Mouse (Mus musculus): ENCODE measurements at regions not wholly inside any gene's neighbourhood (a gene's known extent, or its start where the extent isn't known, plus 50 kb on each side); places are given as distances from the start of the nearest gene placed in this dataset.

GRCm38 (mm10) chr9:63843431-63843830 lies 85.6 kb upstream of the Smad3 start:
- Histone ChIP-seq H3K36me3 (ENCODE audit: insufficient read depth, low read length) (no peaks in the 10 kb centered on the region), H3K4me1 (replicated peaks; ENCODE audit: low read depth, low read length) (peaks cover 14% of the 10 kb centered on the region), H3K9me3 (ENCODE audit: low read length) (no peaks in the 10 kb centered on the region), H3K27me3 (ENCODE audit: insufficient read depth, low read length) (peaks cover 19% of the 10 kb centered on the region), H3K4me3 (replicated peaks; ENCODE audit: low read length) (no peak overlapping the region)
- TF ChIP-seq CTCF (conservative IDR thresholded peaks at IDR 0.05; ENCODE audit: low read length), result no peak
- TF ChIP-seq NANOG (IDR thresholded peaks at IDR 0.05; ENCODE audit: borderline replicate concordance, low read length), result no peak
- TF ChIP-seq POU5F1 (IDR thresholded peaks at IDR 0.05; ENCODE audit: borderline replicate concordance, low read length), result no peak

DNA sequence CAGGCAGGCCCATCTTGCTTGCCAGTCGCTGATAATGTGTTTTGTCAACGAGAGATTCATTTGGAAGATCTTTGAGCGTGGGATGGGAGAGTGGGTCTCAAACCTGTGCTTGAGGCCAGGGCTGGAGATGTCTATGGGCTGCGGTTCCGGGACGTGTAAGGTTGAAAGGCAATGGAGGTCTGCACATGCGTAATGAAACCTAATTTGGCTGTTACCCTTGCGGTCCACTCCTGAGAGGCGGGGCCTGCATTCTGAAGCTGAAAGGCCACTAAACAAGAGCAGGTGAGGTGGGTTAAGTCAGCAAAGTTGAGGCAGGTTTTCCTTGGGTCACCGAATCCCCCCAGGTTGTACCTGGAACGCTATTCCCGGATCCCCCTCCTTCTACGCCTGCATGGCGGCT lies 83.3 kb upstream of the Smad3 start:
- Histone ChIP-seq H3K27me3 (ENCODE audit: insufficient read depth, low read length) (peaks cover 22% of the 10 kb centered on the region), H3K36me3 (ENCODE audit: insufficient read depth, low read length) (no peaks in the 10 kb centered on the region), H3K4me3 (replicated peaks; ENCODE audit: low read length) (peak overlapping the region; percentile 55), H3K4me1 (replicated peaks; ENCODE audit: low read depth, low read length) (peaks cover 18% of the 10 kb centered on the region), H3K9me3 (ENCODE audit: low read length) (peaks cover 10% of the 10 kb centered on the region; the same call in 1 of the 2 replicates)
- TF ChIP-seq CTCF (conservative IDR thresholded peaks at IDR 0.05; ENCODE audit: low read length) (no peak), POU5F1 (IDR thresholded peaks at IDR 0.05; ENCODE audit: borderline replicate concordance, low read length) (no peak), NANOG (IDR thresholded peaks at IDR 0.05; ENCODE audit: borderline replicate concordance, low read length) (no peak)

DNA sequence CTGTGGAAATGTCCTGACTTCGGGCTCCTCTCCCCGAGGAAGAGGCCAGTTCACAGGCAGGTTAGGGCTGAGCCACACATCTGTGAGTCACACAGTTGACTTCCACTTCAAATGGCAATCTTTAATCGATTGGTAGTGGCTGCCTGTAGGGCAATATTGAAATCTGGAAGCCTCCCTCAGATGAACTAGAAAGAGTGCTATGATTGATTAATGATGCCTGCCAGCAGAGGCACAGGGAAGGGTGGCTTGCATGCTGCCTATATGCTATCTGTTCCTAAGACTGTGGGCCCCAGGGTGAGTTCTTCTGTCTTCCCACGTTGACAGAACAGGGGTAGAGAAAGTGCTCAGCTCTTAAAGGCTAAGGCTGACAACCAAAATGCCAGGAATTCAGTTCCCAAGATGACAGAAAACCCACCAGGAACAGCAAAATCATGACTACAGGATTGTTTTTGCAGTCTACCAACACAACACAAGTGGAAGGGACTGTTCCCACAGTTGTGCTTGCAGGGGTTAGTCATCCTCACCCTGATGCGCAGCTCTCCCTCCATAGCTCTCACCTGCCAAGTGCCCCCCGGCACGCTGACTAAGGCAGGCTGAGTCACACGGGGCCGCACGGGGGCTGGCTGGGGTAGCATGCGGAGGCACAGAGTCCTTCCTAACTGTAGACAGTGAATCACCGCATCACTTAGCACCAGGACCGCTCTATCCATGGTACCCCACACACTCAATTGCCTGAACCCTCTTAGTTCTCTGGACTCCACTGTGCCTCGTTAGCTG lies 81.4 kb upstream of the Smad3 start:
- H3K36me3 ChIP-seq (ENCODE audit: insufficient read depth, low read length), result no peaks in the 10 kb centered on the region
- H3K4me1 ChIP-seq (replicated peaks; ENCODE audit: low read depth, low read length), result peaks cover 24% of the 10 kb centered on the region
- H3K27me3 ChIP-seq (ENCODE audit: insufficient read depth, low read length), result peaks cover 24% of the 10 kb centered on the region
- peaks cover 14% of the 10 kb centered on the region for H3K9me3 ChIP-seq (ENCODE audit: low read length)
- H3K4me3 ChIP-seq (replicated peaks; ENCODE audit: low read length), result no peak overlapping the region
- TF ChIP-seq CTCF (conservative IDR thresholded peaks at IDR 0.05; ENCODE audit: low read length) (no peak), NANOG (IDR thresholded peaks at IDR 0.05; ENCODE audit: borderline replicate concordance, low read length) (no peak), POU5F1 (IDR thresholded peaks at IDR 0.05; ENCODE audit: borderline replicate concordance, low read length) (no peak)

- Histone ChIP-seq H3K9me3 (ENCODE audit: low read length) (peaks cover 25% of the 10 kb centered on the region), H3K27me3 (ENCODE audit: insufficient read depth, low read length) (peaks cover 30% of the 10 kb centered on the region)
- TF ChIP-seq POU5F1 (IDR thresholded peaks at IDR 0.05; ENCODE audit: borderline replicate concordance, low read length), result no peak
- no peak for TF ChIP-seq CTCF (conservative IDR thresholded peaks at IDR 0.05; ENCODE audit: low read length)
Observed at GRCm38 (mm10) chr9:63837552-63837951, 79.8 kb upstream of the Smad3 start.

DNA sequence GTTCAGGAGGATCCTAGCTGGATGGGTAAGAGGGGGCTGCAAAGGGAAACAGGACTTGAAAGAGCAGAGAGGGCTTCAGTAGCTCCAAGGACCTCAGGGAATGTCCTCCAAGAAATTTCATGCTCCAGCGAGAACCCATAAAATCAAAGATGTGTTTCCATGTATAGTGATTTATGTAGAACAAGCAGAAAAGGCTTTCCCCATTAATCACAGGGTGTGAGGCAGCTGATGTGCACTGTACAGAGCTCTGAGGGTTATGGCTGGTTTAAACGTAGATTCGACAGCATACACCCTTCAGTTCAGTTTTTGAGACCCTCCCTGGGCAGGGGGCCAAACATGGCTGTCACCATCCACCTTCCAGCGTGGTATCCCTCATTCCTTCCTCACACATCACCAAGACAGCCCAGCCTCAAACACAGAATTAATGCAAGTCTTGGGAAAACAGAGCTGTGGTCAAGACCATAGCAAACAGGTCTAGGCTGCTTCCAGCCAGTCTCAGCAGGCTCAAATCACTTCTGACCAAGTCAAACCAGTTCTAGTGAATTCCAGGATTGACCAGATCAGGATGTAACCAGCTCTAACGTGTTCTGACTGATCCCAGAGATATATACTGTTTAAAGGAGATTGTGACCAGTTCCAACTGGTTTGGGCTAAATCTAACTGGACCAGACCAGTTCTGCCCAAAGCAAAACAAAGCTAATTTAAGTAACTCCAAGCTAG lies 78.9 kb upstream of the Smad3 start:
- Histone ChIP-seq H3K36me3 (ENCODE audit: insufficient read depth, low read length) (peaks cover 5% of the 10 kb centered on the region; the same call in 1 of the 2 replicates), H3K9me3 (ENCODE audit: low read length) (peaks cover 25% of the 10 kb centered on the region), H3K4me3 (replicated peaks; ENCODE audit: low read length) (no peak overlapping the region), H3K27me3 (ENCODE audit: insufficient read depth, low read length) (peaks cover 30% of the 10 kb centered on the region), H3K4me1 (replicated peaks; ENCODE audit: low read depth, low read length) (peaks cover 24% of the 10 kb centered on the region)
- TF ChIP-seq NANOG (IDR thresholded peaks at IDR 0.05; ENCODE audit: borderline replicate concordance, low read length) (no peak), POU5F1 (IDR thresholded peaks at IDR 0.05; ENCODE audit: borderline replicate concordance, low read length) (no peak), CTCF (conservative IDR thresholded peaks at IDR 0.05; ENCODE audit: low read length) (no peak)

More at GRCm38 (mm10) chr9:63837552-63837951, 79.8 kb upstream of the Smad3 start:
- peaks cover 5% of the 10 kb centered on the region; the same call in 1 of the 2 replicates for H3K36me3 ChIP-seq (ENCODE audit: insufficient read depth, low read length)
- no peak overlapping the region for H3K4me3 ChIP-seq (replicated peaks; ENCODE audit: low read length)
- peaks cover 24% of the 10 kb centered on the region for H3K4me1 ChIP-seq (replicated peaks; ENCODE audit: low read depth, low read length)

GRCm38 (mm10) chr9:63836036-63836435 lies 78.2 kb upstream of the Smad3 start:
- Histone ChIP-seq H3K4me1 (replicated peaks; ENCODE audit: low read depth, low read length) (peaks cover 21% of the 10 kb centered on the region), H3K9me3 (ENCODE audit: low read length) (peaks cover 25% of the 10 kb centered on the region), H3K27me3 (ENCODE audit: insufficient read depth, low read length) (peaks cover 30% of the 10 kb centered on the region), H3K4me3 (replicated peaks; ENCODE audit: low read length) (no peak overlapping the region), H3K36me3 (ENCODE audit: insufficient read depth, low read length) (peaks cover 5% of the 10 kb centered on the region; the same call in 1 of the 2 replicates)
- TF ChIP-seq CTCF (conservative IDR thresholded peaks at IDR 0.05; ENCODE audit: low read length) (no peak), POU5F1 (IDR thresholded peaks at IDR 0.05; ENCODE audit: borderline replicate concordance, low read length) (no peak), NANOG (IDR thresholded peaks at IDR 0.05; ENCODE audit: borderline replicate concordance, low read length) (no peak)

GRCm38 (mm10) chr9:63834416-63834815 lies 76.6 kb upstream of the Smad3 start:
- TF ChIP-seq POU5F1 (IDR thresholded peaks at IDR 0.05; ENCODE audit: borderline replicate concordance, low read length) (no peak), CTCF (conservative IDR thresholded peaks at IDR 0.05; ENCODE audit: low read length) (no peak), NANOG (IDR thresholded peaks at IDR 0.05; ENCODE audit: borderline replicate concordance, low read length) (no peak)
- peaks cover 25% of the 10 kb centered on the region for H3K9me3 ChIP-seq (ENCODE audit: low read length)
- peaks cover 21% of the 10 kb centered on the region for H3K27me3 ChIP-seq (ENCODE audit: insufficient read depth, low read length)
- H3K4me1 ChIP-seq (replicated peaks; ENCODE audit: low read depth, low read length), result peaks cover 10% of the 10 kb centered on the region; the same call in 1 of the 2 replicates
- no peak overlapping the region for H3K4me3 ChIP-seq (replicated peaks; ENCODE audit: low read length)
- H3K36me3 ChIP-seq (ENCODE audit: insufficient read depth, low read length), result peaks cover 5% of the 10 kb centered on the region; the same call in 1 of the 2 replicates

- Histone ChIP-seq H3K27me3 (ENCODE audit: insufficient read depth, low read length) (no peaks in the 10 kb centered on the region), H3K4me1 (replicated peaks; ENCODE audit: low read depth, low read length) (no peaks in the 10 kb centered on the region), H3K36me3 (ENCODE audit: insufficient read depth, low read length) (no peaks in the 10 kb centered on the region), H3K4me3 (replicated peaks; ENCODE audit: low read length) (no peak overlapping the region), H3K9me3 (ENCODE audit: low read length) (no peaks in the 10 kb centered on the region)
- TF ChIP-seq POU5F1 (IDR thresholded peaks at IDR 0.05; ENCODE audit: borderline replicate concordance, low read length), result no peak
Observed at GRCm38 (mm10) chr9:63818163-63818562, 60.4 kb upstream of the Smad3 start.

Data from E14TG2a.4 (cell line).